Mouse (Mus musculus): Measurements from ENCODE around the gene Casc3.

GRCm38 (mm10) chr11:98863751-98864429 is 59.2 kb downstream of the Casc3 start:
- TF ChIP-seq CTCF (IDR thresholded peaks at IDR 0.05; ENCODE audit: borderline replicate concordance, control insufficient read depth, extremely low read depth, insufficient read depth, low read length, poor library complexity) = no peak
- TF ChIP-seq POLR2A (IDR thresholded peaks at IDR 0.05; ENCODE audit: control insufficient read depth, extremely low read depth, insufficient read depth, low read length, poor library complexity) = no peak

Data from thymus, adult 2 months (tissue).